Mouse (Mus musculus) embryonic fibroblast, embryonic 13.5 days (primary cell): Measurements from ENCODE around the gene Arvcf.

Experiments
- CTCF ChIP-seq: IDR thresholded peaks from 2 replicates; pipeline ENCODE4 v1.5.1; 2011; ENCODE audit warnings: mild to moderate bottlenecking, control low read depth, low read length, moderate library complexity, borderline replicate concordance; ENCODE audit not compliant: insufficient read depth
- POLR2A ChIP-seq: IDR thresholded peaks from 2 replicates; pipeline ENCODE4 v1.6.1; 2011; ENCODE audit warnings: low read depth, mild to moderate bottlenecking, control low read depth, low read length, moderate library complexity

- TF ChIP-seq CTCF (no peak), POLR2A (no peak)
These were observed 43.7 kb downstream of the Arvcf start for GRCm38 (mm10) chr16:18391728-18392127.
